Mouse (Mus musculus) CD4-positive naive resting alpha-beta T cell, adult 57 days (primary cell): ENCODE data around the gene Gpr162. TPM values are rescaled to one million over a fixed set of nuclear protein-coding genes. Genes with fewer than 3 reads are reported as not detected.

Experiments
- total RNA-seq: library from RNA; stranded (reverse); gene quantifications from one replicate; pipeline ENCODE4 v1.2.4, GENCODE M21; 2023

Gpr162 gene
- total RNA-seq, result 2.3 TPM

GRCm38 (mm10) chr6:124863658-124864298, at the start of gene Gpr162:
Gpr162 (minus strand) TSS chr6:124863983.

GRCm38 (mm10) chr6:124911533-124912218, 47.9 kb upstream of the Gpr162 start, which contains the start of gene Lag3:
Lag3 (minus strand) TSS chr6:124911705.

GRCm38 (mm10) chr6:124887986-124888385, 24.2 kb upstream of the Gpr162 start, which contains the start of gene Cd4:
Cd4 (minus strand) TSS chr6:124888221.

GRCm38 (mm10) chr6:124856916-124857839, 6.6 kb downstream of the Gpr162 start, which contains the start of gene P3h3:
P3h3 (minus strand) TSS chr6:124857752.

GRCm38 (mm10) chr6:124840241-124841167, 23.3 kb downstream of the Gpr162 start, which contains the start of gene Gnb3:
Gnb3 (minus strand) TSS chr6:124840275.

GRCm38 (mm10) chr6:124828868-124829798, 34.6 kb downstream of the Gpr162 start, which contains the start of the genes Usp5 and Cdca3:
Usp5 (minus strand) TSS chr6:124829484.
Cdca3 (plus strand) TSS chr6:124829547.

GRCm38 (mm10) chr6:124813933-124814332, 49.9 kb downstream of the Gpr162 start, which contains the start of gene Tpi1:
Tpi1 (minus strand) TSS chr6:124814296.

Other genes starting within 250 kb of the Gpr162 start
- gene C1s2, start 227.9 kb downstream of the Gpr162 start, total RNA-seq, result 0.21 TPM
- 82.6 TPM for gene Lpcat3, start 201.0 kb downstream of the Gpr162 start, total RNA-seq
- 168 TPM for gene Emg1, start 151.8 kb downstream of the Gpr162 start, total RNA-seq
- gene Phb2, start 151.6 kb downstream of the Gpr162 start, total RNA-seq, result 186 TPM
- gene Ptpn6, start 125.3 kb downstream of the Gpr162 start, total RNA-seq, result 178 TPM
- gene Grcc10, start 122.6 kb downstream of the Gpr162 start, total RNA-seq, result 265 TPM
- gene Gm45234, start 108.0 kb downstream of the Gpr162 start, total RNA-seq, result 1.5 TPM
- gene Atn1, start 107.5 kb downstream of the Gpr162 start, total RNA-seq, result 188 TPM
- 2.7 TPM for gene Eno2, start 94.3 kb downstream of the Gpr162 start, total RNA-seq
- 10.8 TPM for gene Lrrc23, start 84.3 kb downstream of the Gpr162 start, total RNA-seq
- gene Spsb2, start 55.3 kb downstream of the Gpr162 start, total RNA-seq, result 3.6 TPM
- 31.2 TPM for gene Tpi1, start 49.7 kb downstream of the Gpr162 start, total RNA-seq
- 58.0 TPM for gene Usp5, start 34.5 kb downstream of the Gpr162 start, total RNA-seq
- 1.8 TPM for gene Cdca3, start 34.4 kb downstream of the Gpr162 start, total RNA-seq
- not detected for gene Gnb3, start 23.7 kb downstream of the Gpr162 start, total RNA-seq
- gene P3h3, start 6.2 kb downstream of the Gpr162 start, total RNA-seq, result 1.0 TPM
- 458 TPM for gene Cd4, start 24.2 kb upstream of the Gpr162 start, total RNA-seq
- gene Lag3, start 47.7 kb upstream of the Gpr162 start, total RNA-seq, result 1.6 TPM
- 75.5 TPM for gene Ptms, start 56.1 kb upstream of the Gpr162 start, total RNA-seq
- 86.9 TPM for gene Mlf2, start 67.4 kb upstream of the Gpr162 start, total RNA-seq
- gene Cops7a, start 101.6 kb upstream of the Gpr162 start, total RNA-seq, result 35.8 TPM
- 0.89 TPM for gene Pianp, start 132.7 kb upstream of the Gpr162 start, total RNA-seq
- 88.6 TPM for gene Zfp384, start 145.2 kb upstream of the Gpr162 start, total RNA-seq
- 73.3 TPM for gene Ing4, start 175.8 kb upstream of the Gpr162 start, total RNA-seq
- 12.8 TPM for gene Acrbp, start 185.7 kb upstream of the Gpr162 start, total RNA-seq
- 16.1 TPM for gene Lpar5, start 203.9 kb upstream of the Gpr162 start, total RNA-seq
- gene Chd4, start 232.0 kb upstream of the Gpr162 start, total RNA-seq, result 314 TPM